Mouse (Mus musculus) kidney, adult 2 months (tissue): ENCODE measurements at regions not wholly inside any gene's neighbourhood (a gene's known extent, or its start where the extent isn't known, plus 50 kb on each side); places are given as distances from the start of the nearest gene placed in this dataset.

Experiments used
- CTCF ChIP-seq: fragments of 200-500 bp; conservative IDR thresholded peaks from 2 replicates; pipeline ENCODE4 v1.5.1; 2011; ENCODE audit warnings: low read depth, mild to moderate bottlenecking, control low read depth, low read length, moderate library complexity, mixed read lengths; ENCODE audit not compliant: insufficient read depth, insufficient read length
- POLR2A ChIP-seq: fragments of 200-500 bp; IDR thresholded peaks from one replicate; pipeline ENCODE4 v1.6.1; 2011; ENCODE audit warnings: low read depth, low read length, control low read depth

GRCm38 (mm10) chr13:97816923-97817322 is 56.5 kb upstream of the Gm10260 start:
- TF ChIP-seq POLR2A (no peak), CTCF (no peak)
